Mouse (Mus musculus): ENCODE data around the gene Cyp4f14. TPM values are rescaled to one million over a fixed set of nuclear protein-coding genes. Genes with fewer than 3 reads are reported as not detected.

The Cyp4f14 gene
- polyA plus RNA-seq, 2 experiments, result not detected

- H3K36me3 ChIP-seq (ENCODE audit: control insufficient read depth, insufficient read depth, low read length), result no peaks in the 10 kb centered on the region
- WGBS, result 91% methylated on average over 1 of the region's 1 CpGs
- DNase-seq (ENCODE audit: low spot score), result no peak
- no peak for TF ChIP-seq POLR2A (IDR thresholded peaks at IDR 0.05; ENCODE audit: borderline replicate concordance, extremely low read depth, insufficient read depth, insufficient read length)
- no peaks in the 10 kb centered on the region for H3K9me3 ChIP-seq (ENCODE audit: control insufficient read depth, low read length)
- no peak overlapping the region for H3K27ac ChIP-seq (replicated peaks; ENCODE audit: low read depth, low read length)
- no peaks in the 10 kb centered on the region for H3K27me3 ChIP-seq (ENCODE audit: control insufficient read depth, insufficient read depth, low read length)
- H3K4me3 ChIP-seq (replicated peaks; ENCODE audit: low read length), result no peak overlapping the region
- no peak overlapping the region for H3K4me2 ChIP-seq (replicated peaks; ENCODE audit: low read depth, low read length, severe bottlenecking)
- H3K9ac ChIP-seq (ENCODE audit: low read depth, low read length, severe bottlenecking), result no peak overlapping the region
- no peak for ATAC-seq (ENCODE audit: low FRiP score, low read depth)
- H3K4me1 ChIP-seq (ENCODE audit: control insufficient read depth, insufficient read depth, low read length), result no peaks in the 10 kb centered on the region
Observed at GRCm38 (mm10) chr17:32916075-32916474, 1.1 kb downstream of the Cyp4f14 start.

- Histone ChIP-seq H3K36me3 (ENCODE audit: control insufficient read depth, insufficient read depth, low read length) (no peaks in the 10 kb centered on the region), H3K27me3 (ENCODE audit: control insufficient read depth, insufficient read depth, low read length) (no peaks in the 10 kb centered on the region), H3K4me1 (ENCODE audit: control insufficient read depth, insufficient read depth, low read length) (no peaks in the 10 kb centered on the region), H3K9ac (ENCODE audit: low read depth, low read length, severe bottlenecking) (no peak overlapping the region), H3K4me2 (replicated peaks; ENCODE audit: low read depth, low read length, severe bottlenecking) (no peak overlapping the region), H3K9me3 (ENCODE audit: control insufficient read depth, low read length) (no peaks in the 10 kb centered on the region), H3K4me3 (replicated peaks; ENCODE audit: low read length) (no peak overlapping the region), H3K27ac (replicated peaks; ENCODE audit: low read depth, low read length) (no peak overlapping the region)
- TF ChIP-seq POLR2A (IDR thresholded peaks at IDR 0.05; ENCODE audit: borderline replicate concordance, extremely low read depth, insufficient read depth, insufficient read length), result no peak
- ATAC-seq (ENCODE audit: low FRiP score, low read depth) (no peak), DNase-seq (ENCODE audit: low spot score) (no peak)
- 72% methylated on average over 10 of the region's 10 CpGs for WGBS
Observed at GRCm38 (mm10) chr17:32906172-32906571, 11.0 kb downstream of the Cyp4f14 start.

- H3K4me3 ChIP-seq (replicated peaks; ENCODE audit: low read length), result no peak overlapping the region
- no peaks in the 10 kb centered on the region for H3K27me3 ChIP-seq (ENCODE audit: control insufficient read depth, insufficient read depth, low read length)
- no peak for DNase-seq (ENCODE audit: low spot score)
- H3K9ac ChIP-seq (ENCODE audit: low read depth, low read length, severe bottlenecking), result no peak overlapping the region
- no peaks in the 10 kb centered on the region for H3K9me3 ChIP-seq (ENCODE audit: control insufficient read depth, low read length)
- H3K4me2 ChIP-seq (replicated peaks; ENCODE audit: low read depth, low read length, severe bottlenecking), result no peak overlapping the region; the same call in 1 of the 2 replicates
- 11% methylated on average over 19 of the region's 19 CpGs for WGBS
- no peaks in the 10 kb centered on the region for H3K4me1 ChIP-seq (ENCODE audit: control insufficient read depth, insufficient read depth, low read length)
- no peak for ATAC-seq (ENCODE audit: low FRiP score, low read depth)
- H3K27ac ChIP-seq (replicated peaks; ENCODE audit: low read depth, low read length), result no peak overlapping the region
- TF ChIP-seq POLR2A (IDR thresholded peaks at IDR 0.05; ENCODE audit: borderline replicate concordance, extremely low read depth, insufficient read depth, insufficient read length), result no peak
- no peaks in the 10 kb centered on the region for H3K36me3 ChIP-seq (ENCODE audit: control insufficient read depth, insufficient read depth, low read length)
Observed at GRCm38 (mm10) chr17:32905239-32905638, 11.9 kb downstream of the Cyp4f14 start.

- DNase-seq (ENCODE audit: low spot score), result no peak
- H3K9me3 ChIP-seq (ENCODE audit: control insufficient read depth, low read length), result no peaks in the 10 kb centered on the region
- H3K4me3 ChIP-seq (replicated peaks; ENCODE audit: low read length), result no peak overlapping the region
- H3K27ac ChIP-seq (replicated peaks; ENCODE audit: low read depth, low read length), result no peak overlapping the region
- H3K27me3 ChIP-seq (ENCODE audit: control insufficient read depth, insufficient read depth, low read length), result no peaks in the 10 kb centered on the region
- H3K4me1 ChIP-seq (ENCODE audit: control insufficient read depth, insufficient read depth, low read length), result no peaks in the 10 kb centered on the region
- no peak overlapping the region for H3K4me2 ChIP-seq (replicated peaks; ENCODE audit: low read depth, low read length, severe bottlenecking)
- 58% methylated on average over 2 of the region's 2 CpGs for WGBS
- H3K36me3 ChIP-seq (ENCODE audit: control insufficient read depth, insufficient read depth, low read length), result no peaks in the 10 kb centered on the region
- no peak overlapping the region for H3K9ac ChIP-seq (ENCODE audit: low read depth, low read length, severe bottlenecking)
- TF ChIP-seq POLR2A (IDR thresholded peaks at IDR 0.05; ENCODE audit: borderline replicate concordance, extremely low read depth, insufficient read depth, insufficient read length), result no peak
- ATAC-seq (ENCODE audit: low FRiP score, low read depth), result no peak
Observed at GRCm38 (mm10) chr17:32904414-32904813, 12.7 kb downstream of the Cyp4f14 start.

GRCm38 (mm10) chr17:32901751-32902525 lies 15.2 kb downstream of the Cyp4f14 start:
- no peaks in the 10 kb centered on the region for H3K27me3 ChIP-seq (ENCODE audit: control insufficient read depth, insufficient read depth, low read length)
- DNase-seq (ENCODE audit: low spot score), result no peak
- 80% methylated on average over 1 of the region's 1 CpGs for WGBS

More at GRCm38 (mm10) chr17:32901751-32902525, 15.2 kb downstream of the Cyp4f14 start:
- no peak for TF ChIP-seq POLR2A (IDR thresholded peaks at IDR 0.05; ENCODE audit: borderline replicate concordance, extremely low read depth, insufficient read depth, insufficient read length)
- Histone ChIP-seq H3K4me2 (replicated peaks; ENCODE audit: low read depth, low read length, severe bottlenecking) (no peak overlapping the region), H3K9me3 (ENCODE audit: control insufficient read depth, low read length) (no peaks in the 10 kb centered on the region), H3K4me1 (ENCODE audit: control insufficient read depth, insufficient read depth, low read length) (no peaks in the 10 kb centered on the region), H3K27ac (replicated peaks; ENCODE audit: low read depth, low read length) (no peak overlapping the region), H3K4me3 (replicated peaks; ENCODE audit: low read length) (no peak overlapping the region), H3K36me3 (ENCODE audit: control insufficient read depth, insufficient read depth, low read length) (no peaks in the 10 kb centered on the region), H3K9ac (ENCODE audit: low read depth, low read length, severe bottlenecking) (no peak overlapping the region)
- ATAC-seq (ENCODE audit: low FRiP score, low read depth), result no peak

Measured in limb, embryonic 14.5 days (tissue).